Comparison of ENCODE assay signal across 8 mouse cellular contexts in genomic region chr9:101073041-101073986, GRCm38 (mm10). TPM values are rescaled to one million over a fixed set of nuclear protein-coding genes. Genes with fewer than 3 reads are reported as not detected.
DNase-seq lines count a peak whose midpoint lies in the region; ATAC-seq and TF ChIP-seq lines count a peak whose summit lies in the region.

No protein-coding gene starts in this region.

- peaks cover 15% of the 10 kb centered on the region for H3K4me1 ChIP-seq in megakaryocyte, embryonic 14.5 days

- H3K9me3 ChIP-seq in megakaryocyte, embryonic 14.5 days = 0 out of 2 replicates have a peak, but pooled peaks cover 6% of the 10 kb centered on the region

- peak overlapping the region; percentile 93 for H3K4me3 ChIP-seq in gastrocnemius, adult 2 months
- peak overlapping the region; percentile 98 for H3K4me3 ChIP-seq in megakaryocyte, embryonic 14.5 days (replicated peaks)

- ATAC-seq in common myeloid progenitor, adult 5-6 weeks (replicated peaks; ENCODE audit: low read depth, poor library complexity, severe bottlenecking) = peak; percentile 77

- TF ChIP-seq CTCF in gastrocnemius, adult 2 months (IDR thresholded peaks at IDR 0.05) = no peak

- peaks cover 7% of the 10 kb centered on the region for H3K36me3 ChIP-seq in megakaryocyte, embryonic 14.5 days (replicated peaks; ENCODE audit: low read length)

- H3K27ac ChIP-seq in gastrocnemius, adult 2 months = peak overlapping the region; percentile 100

- H3K27me3 ChIP-seq in megakaryocyte, embryonic 14.5 days (replicated peaks) = no peaks in the 10 kb centered on the region

- peak; percentile 99 for DNase-seq in ZHBTc4 (ENCODE audit: low read depth, low spot score)
- peak; percentile 100 for DNase-seq in gastrocnemius, adult 2 months
- DNase-seq in hindlimb bud, embryonic 11.5 days (ENCODE audit: extremely low spot score, low read depth, low spot score) = peak; percentile 91
- DNase-seq in left cerebral cortex, adult 8-10 months (ENCODE audit: low spot score in 2 of 2) = peak; percentile 96 to 98
- DNase-seq in right cerebral cortex, postnatal 10 days (ENCODE audit: low spot score in 2 of 2) = peak; percentile 99 to 100
- DNase-seq in urinary bladder, postnatal 25 days (ENCODE audit: low spot score) = peak; percentile 99

- intact Hi-C loops in gastrocnemius, adult 2 months (cut with DNase I) = loop anchor here (2.0 to 5.0 kb wide), 2 partner anchors 39 to 431 kb away; partner anchors contain the start of gene Pccb

RNA-seq across cellular contexts. Expression of gene Msl2, which starts 0.6 kb away (rescaled TPM):
- total RNA-seq in common myeloid progenitor, adult 5-6 weeks (2017) = 55.4 and 75.5 TPM in 2 replicates
- total RNA-seq in gastrocnemius, adult 2 months (2021) = 10 to 100 TPM; 28.4 to 29.3 TPM
- total RNA-seq in left cerebral cortex, adult 8-10 months (2022) = 10 to 100 TPM; 61.4 to 70.4 (median 65.8) TPM
- polyA plus RNA-seq in megakaryocyte, embryonic 14.5 days (2012; ENCODE audit: insufficient read depth, low replicate concordance) = 4.8 and 8.7 TPM in 2 replicates

RNA-seq across cellular contexts. Expression of gene Pccb, which starts 38.6 kb away (rescaled TPM):
- 13.6 and 17.5 TPM in 2 replicates for total RNA-seq in common myeloid progenitor, adult 5-6 weeks (2017)
- total RNA-seq in gastrocnemius, adult 2 months (2021) = 10 to 100 TPM; 56.5 to 70.8 TPM
- 10 to 100 TPM; 42.0 to 51.2 (median 46.6) TPM for total RNA-seq in left cerebral cortex, adult 8-10 months (2022)
- 2.4 and 69.9 TPM in 2 replicates for polyA plus RNA-seq in megakaryocyte, embryonic 14.5 days (2012; ENCODE audit: insufficient read depth, low replicate concordance)

Comparison
In these comparisons a context has a peak if more than half of its experiments do, and no peak if none do; other contexts are left out.
1. Peak in every context shown above with its lines: DNase-seq, ATAC-seq, H3K4me3 ChIP-seq and H3K27ac ChIP-seq.